Mouse (Mus musculus): ENCODE measurements around the gene Cd93. TPM values are rescaled to one million over a fixed set of nuclear protein-coding genes. Genes with fewer than 3 reads are reported as not detected.

The Cd93 gene
- polyA plus RNA-seq, 1 experiment from 2014 or later: 14.6 TPM

- DNase-seq (ENCODE audit: low spot score): no peak
- 69% methylated on average over 2 of the region's 2 CpGs for WGBS
- no peak for ATAC-seq (ENCODE audit: low read depth)
Measured at GRCm38 (mm10) chr2:148432346-148432745, 11.0 kb downstream of the Cd93 start.

GRCm38 (mm10) chr2:148430941-148431340 lies 12.4 kb downstream of the Cd93 start:
- H3K36me3 ChIP-seq (ENCODE audit: control insufficient read depth, insufficient read depth, low read length): no peaks in the 10 kb centered on the region
- no peak overlapping the region for H3K4me3 ChIP-seq (ENCODE audit: low read depth, low read length)
- no peak overlapping the region for H3K9ac ChIP-seq (ENCODE audit: low read depth, low read length)
- H3K27me3 ChIP-seq (replicated peaks; ENCODE audit: control insufficient read depth, insufficient read depth, low read length): no peaks in the 10 kb centered on the region
- no peak for DNase-seq (ENCODE audit: low spot score)
- no peak overlapping the region for H3K27ac ChIP-seq (replicated peaks; ENCODE audit: low read depth, low read length)
- 56% methylated on average over 4 of the region's 4 CpGs for WGBS
- H3K4me2 ChIP-seq (ENCODE audit: low read depth, low read length): no peak overlapping the region
- ATAC-seq (ENCODE audit: low read depth): no peak
- H3K4me1 ChIP-seq (ENCODE audit: control insufficient read depth, insufficient read depth, low read length): no peaks in the 10 kb centered on the region
- no peaks in the 10 kb centered on the region for H3K9me3 ChIP-seq (ENCODE audit: control insufficient read depth, low read length)

More at GRCm38 (mm10) chr2:148432346-148432745, 11.0 kb downstream of the Cd93 start:
- Histone ChIP-seq H3K4me2 (ENCODE audit: low read depth, low read length) (no peak overlapping the region), H3K27me3 (replicated peaks; ENCODE audit: control insufficient read depth, insufficient read depth, low read length) (no peaks in the 10 kb centered on the region), H3K36me3 (ENCODE audit: control insufficient read depth, insufficient read depth, low read length) (no peaks in the 10 kb centered on the region), H3K4me1 (ENCODE audit: control insufficient read depth, insufficient read depth, low read length) (no peaks in the 10 kb centered on the region), H3K27ac (replicated peaks; ENCODE audit: low read depth, low read length) (no peak overlapping the region), H3K9me3 (ENCODE audit: control insufficient read depth, low read length) (no peaks in the 10 kb centered on the region), H3K9ac (ENCODE audit: low read depth, low read length) (no peak overlapping the region), H3K4me3 (ENCODE audit: low read depth, low read length) (no peak overlapping the region)

DNA sequence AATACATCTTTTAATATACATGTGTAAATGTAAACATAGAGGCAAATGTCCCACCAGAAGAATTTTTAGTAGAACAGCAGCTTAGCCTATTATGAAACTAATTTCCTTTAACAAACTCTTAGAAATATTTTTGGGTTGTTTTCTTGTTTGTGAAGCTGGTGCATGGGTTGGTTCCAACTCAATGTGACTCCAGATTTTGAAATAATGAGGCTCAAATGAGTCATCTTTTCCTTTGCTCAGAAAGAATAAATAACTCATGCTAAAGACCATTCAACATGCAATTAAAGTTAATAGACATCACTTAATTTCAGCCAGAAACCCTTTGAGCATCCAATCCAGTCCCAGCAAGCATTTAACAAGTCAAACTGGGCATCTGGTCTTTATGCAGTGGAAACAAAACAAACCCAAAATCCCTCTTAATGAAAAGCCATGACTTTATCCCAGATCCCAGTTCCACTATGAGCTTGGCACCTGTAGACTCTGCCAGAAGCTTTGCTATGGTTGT lies 14.3 kb downstream of the Cd93 start:
- Histone ChIP-seq H3K4me1 (ENCODE audit: control insufficient read depth, insufficient read depth, low read length) (no peaks in the 10 kb centered on the region), H3K27me3 (replicated peaks; ENCODE audit: control insufficient read depth, insufficient read depth, low read length) (no peaks in the 10 kb centered on the region), H3K9ac (ENCODE audit: low read depth, low read length) (no peak overlapping the region), H3K4me2 (ENCODE audit: low read depth, low read length) (no peak overlapping the region), H3K4me3 (ENCODE audit: low read depth, low read length) (no peak overlapping the region), H3K36me3 (ENCODE audit: control insufficient read depth, insufficient read depth, low read length) (no peaks in the 10 kb centered on the region), H3K9me3 (ENCODE audit: control insufficient read depth, low read length) (no peaks in the 10 kb centered on the region), H3K27ac (replicated peaks; ENCODE audit: low read depth, low read length) (no peak overlapping the region)
- no peak for DNase-seq (ENCODE audit: low spot score)
- no peak for ATAC-seq (ENCODE audit: low read depth)

DNA sequence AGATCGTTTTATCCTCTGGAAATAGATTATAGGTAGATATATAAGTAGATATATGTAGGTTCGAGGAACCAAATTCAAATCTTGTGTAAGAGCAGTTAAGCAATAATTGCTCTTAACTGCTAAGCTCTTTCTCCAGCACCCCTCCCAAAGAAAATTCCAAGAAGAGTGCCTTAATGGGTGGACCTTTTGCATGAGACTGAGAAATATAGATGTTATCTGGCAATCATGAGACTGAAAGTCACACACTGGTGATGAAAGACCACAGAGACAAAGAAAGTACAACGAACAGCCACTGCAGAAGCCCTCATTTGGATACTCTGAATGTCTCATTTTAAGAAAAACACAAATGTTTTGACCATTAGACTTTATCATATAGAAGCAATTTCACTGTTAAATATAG lies 14.8 kb downstream of the Cd93 start:
- Histone ChIP-seq H3K9ac (ENCODE audit: low read depth, low read length) (no peak overlapping the region), H3K4me2 (ENCODE audit: low read depth, low read length) (no peak overlapping the region), H3K4me3 (ENCODE audit: low read depth, low read length) (no peak overlapping the region), H3K4me1 (ENCODE audit: control insufficient read depth, insufficient read depth, low read length) (no peaks in the 10 kb centered on the region), H3K27me3 (replicated peaks; ENCODE audit: control insufficient read depth, insufficient read depth, low read length) (no peaks in the 10 kb centered on the region), H3K27ac (replicated peaks; ENCODE audit: low read depth, low read length) (no peak overlapping the region), H3K9me3 (ENCODE audit: control insufficient read depth, low read length) (no peaks in the 10 kb centered on the region), H3K36me3 (ENCODE audit: control insufficient read depth, insufficient read depth, low read length) (no peaks in the 10 kb centered on the region)
- DNase-seq (ENCODE audit: low spot score) (no peak), ATAC-seq (ENCODE audit: low read depth) (no peak)
- WGBS: 78% methylated on average over 3 of the region's 3 CpGs

DNA sequence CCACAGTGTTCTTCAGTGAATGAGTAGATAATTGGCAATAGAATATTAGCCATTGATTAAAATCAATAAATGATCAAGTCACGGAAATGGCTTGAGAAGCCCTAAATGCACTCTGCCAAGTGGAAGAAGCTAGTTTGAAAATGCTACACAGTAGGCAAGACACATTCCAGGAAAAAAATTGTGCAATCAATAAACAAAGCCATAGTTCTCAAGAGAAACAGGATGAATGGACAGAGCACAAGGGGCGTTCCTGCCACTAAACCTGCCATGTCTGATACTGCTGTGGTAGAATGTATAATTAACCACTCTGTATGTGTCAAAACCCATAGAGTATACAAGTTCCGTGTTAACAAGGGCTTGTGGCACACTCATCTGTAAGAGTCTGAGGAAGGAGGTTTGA lies 15.8 kb downstream of the Cd93 start:
- H3K36me3 ChIP-seq (ENCODE audit: control insufficient read depth, insufficient read depth, low read length): no peaks in the 10 kb centered on the region
- H3K4me2 ChIP-seq (ENCODE audit: low read depth, low read length): no peak overlapping the region
- H3K9me3 ChIP-seq (ENCODE audit: control insufficient read depth, low read length): no peaks in the 10 kb centered on the region
- WGBS: 86% methylated on average over 3 of the region's 3 CpGs
- H3K27ac ChIP-seq (replicated peaks; ENCODE audit: low read depth, low read length): no peak overlapping the region
- H3K4me3 ChIP-seq (ENCODE audit: low read depth, low read length): no peak overlapping the region
- H3K9ac ChIP-seq (ENCODE audit: low read depth, low read length): no peak overlapping the region
- no peak for ATAC-seq (ENCODE audit: low read depth)
- no peak for DNase-seq (ENCODE audit: low spot score)
- H3K27me3 ChIP-seq (replicated peaks; ENCODE audit: control insufficient read depth, insufficient read depth, low read length): no peaks in the 10 kb centered on the region
- no peaks in the 10 kb centered on the region for H3K4me1 ChIP-seq (ENCODE audit: control insufficient read depth, insufficient read depth, low read length)

DNA sequence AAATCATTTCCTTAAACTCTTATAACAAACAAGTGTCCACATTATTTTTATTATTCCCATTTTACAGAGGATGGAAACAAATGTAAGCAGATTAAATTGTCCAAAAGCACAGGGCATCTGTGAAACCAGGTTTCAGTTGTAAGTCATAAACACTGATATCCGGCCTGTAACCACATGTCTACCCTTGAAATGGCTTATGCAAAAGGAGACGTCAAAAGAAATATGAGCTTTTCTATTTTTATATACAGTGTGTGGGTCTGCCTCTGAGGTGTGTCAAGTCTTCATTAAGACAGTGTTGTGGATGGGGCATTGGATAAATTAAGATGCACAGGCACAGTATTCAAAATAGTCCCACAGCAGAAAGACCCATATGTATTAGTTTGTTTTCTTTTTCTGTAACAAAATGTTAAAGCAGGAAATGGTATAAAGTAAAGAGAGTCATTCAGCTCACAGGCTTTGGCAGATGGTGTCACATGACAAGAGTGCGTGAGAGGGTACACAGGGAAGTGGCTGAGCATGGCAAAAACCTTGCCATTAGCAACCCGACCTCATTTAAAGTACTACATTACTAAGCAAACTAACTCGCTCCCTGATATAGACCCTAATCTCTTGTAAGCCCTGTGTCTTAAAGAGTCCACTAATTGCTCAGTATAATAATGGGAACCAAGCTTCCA lies 17.5 kb downstream of the Cd93 start:
- Histone ChIP-seq H3K27me3 (replicated peaks; ENCODE audit: control insufficient read depth, insufficient read depth, low read length) (no peaks in the 10 kb centered on the region), H3K9me3 (ENCODE audit: control insufficient read depth, low read length) (no peaks in the 10 kb centered on the region), H3K4me1 (ENCODE audit: control insufficient read depth, insufficient read depth, low read length) (no peaks in the 10 kb centered on the region), H3K4me3 (ENCODE audit: low read depth, low read length) (no peak overlapping the region), H3K27ac (replicated peaks; ENCODE audit: low read depth, low read length) (no peak overlapping the region), H3K9ac (ENCODE audit: low read depth, low read length) (no peak overlapping the region), H3K36me3 (ENCODE audit: control insufficient read depth, insufficient read depth, low read length) (no peaks in the 10 kb centered on the region), H3K4me2 (ENCODE audit: low read depth, low read length) (no peak overlapping the region)
- ATAC-seq (ENCODE audit: low read depth): no peak
- no peak for DNase-seq (ENCODE audit: low spot score)
- WGBS: 61% methylated on average over 5 of the region's 5 CpGs

DNA sequence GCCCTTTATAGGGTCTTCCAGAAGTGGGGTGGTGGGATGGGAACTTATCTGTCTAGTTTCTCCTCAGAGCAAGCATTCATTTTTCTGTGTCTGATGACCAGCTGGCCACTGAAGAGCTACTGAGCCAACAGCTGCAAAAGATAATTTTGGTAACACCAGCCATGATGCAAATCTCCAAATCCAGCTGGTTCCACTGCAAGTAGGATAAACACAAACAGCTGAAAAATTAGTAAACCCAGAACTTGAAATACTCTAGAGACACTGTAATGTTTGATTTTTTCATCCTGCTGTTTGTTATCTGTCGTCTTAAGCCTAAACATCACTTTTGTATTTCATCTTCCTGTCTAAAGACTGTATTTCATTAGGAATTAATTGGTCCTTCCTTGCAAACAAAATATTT lies 21.7 kb downstream of the Cd93 start:
- H3K27me3 ChIP-seq (replicated peaks; ENCODE audit: control insufficient read depth, insufficient read depth, low read length): no peaks in the 10 kb centered on the region
- no peak overlapping the region for H3K4me3 ChIP-seq (ENCODE audit: low read depth, low read length)
- ATAC-seq (ENCODE audit: low read depth) (no peak), DNase-seq (ENCODE audit: low spot score) (peak; percentile 66)
- no peak overlapping the region for H3K9ac ChIP-seq (ENCODE audit: low read depth, low read length)
- WGBS: 36% methylated on average over 1 of the region's 1 CpGs
- no peak overlapping the region for H3K27ac ChIP-seq (replicated peaks; ENCODE audit: low read depth, low read length)
- no peaks in the 10 kb centered on the region for H3K9me3 ChIP-seq (ENCODE audit: control insufficient read depth, low read length)
- H3K36me3 ChIP-seq (ENCODE audit: control insufficient read depth, insufficient read depth, low read length): no peaks in the 10 kb centered on the region
- no peaks in the 10 kb centered on the region for H3K4me1 ChIP-seq (ENCODE audit: control insufficient read depth, insufficient read depth, low read length)
- H3K4me2 ChIP-seq (ENCODE audit: low read depth, low read length): no peak overlapping the region

DNA sequence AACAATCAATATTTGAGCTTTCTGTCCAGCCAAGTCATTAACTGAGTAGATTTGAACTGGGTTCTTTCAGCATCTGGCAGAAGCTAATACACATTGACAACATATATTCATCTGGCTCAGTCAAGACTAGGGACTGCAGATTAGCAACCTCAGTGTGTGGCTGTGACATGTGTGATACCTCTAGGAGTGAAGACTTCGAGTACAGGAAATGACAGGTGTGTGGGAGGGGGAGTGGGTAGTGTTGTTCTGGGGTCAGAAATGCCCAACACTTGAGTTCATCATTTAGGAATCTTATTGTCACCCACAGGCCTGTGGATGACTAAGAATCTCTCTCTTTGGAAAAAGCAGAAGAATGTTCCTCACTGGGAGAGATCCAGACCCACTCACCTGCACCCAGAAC lies 22.3 kb downstream of the Cd93 start:
- no peak for ATAC-seq (ENCODE audit: low read depth)
- Histone ChIP-seq H3K4me1 (ENCODE audit: control insufficient read depth, insufficient read depth, low read length) (no peaks in the 10 kb centered on the region), H3K9ac (ENCODE audit: low read depth, low read length) (no peak overlapping the region), H3K4me2 (ENCODE audit: low read depth, low read length) (no peak overlapping the region), H3K9me3 (ENCODE audit: control insufficient read depth, low read length) (no peaks in the 10 kb centered on the region), H3K27ac (replicated peaks; ENCODE audit: low read depth, low read length) (no peak overlapping the region), H3K4me3 (ENCODE audit: low read depth, low read length) (no peak overlapping the region), H3K36me3 (ENCODE audit: control insufficient read depth, insufficient read depth, low read length) (no peaks in the 10 kb centered on the region), H3K27me3 (replicated peaks; ENCODE audit: control insufficient read depth, insufficient read depth, low read length) (no peaks in the 10 kb centered on the region)
- WGBS: 35% methylated on average over 1 of the region's 1 CpGs
- DNase-seq (ENCODE audit: low spot score): no peak

DNA sequence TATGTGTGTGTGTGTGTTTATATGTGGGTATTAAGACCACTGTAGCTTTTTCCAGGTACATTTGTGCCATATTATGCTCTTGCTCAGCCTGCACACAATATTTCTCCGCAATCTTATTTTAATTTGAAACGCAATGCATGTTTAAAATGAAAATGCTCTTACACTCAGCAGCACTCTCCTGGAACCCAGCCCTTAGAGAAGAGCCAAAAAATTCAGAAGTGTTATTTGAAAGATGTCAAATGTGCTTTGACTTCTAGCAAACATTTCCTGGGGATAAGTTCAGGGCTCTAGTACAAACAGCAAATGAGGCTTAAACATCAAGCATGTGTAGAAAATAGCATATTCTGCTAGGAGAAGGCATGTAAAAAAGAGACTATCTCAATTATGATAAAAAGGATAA lies 23.6 kb downstream of the Cd93 start:
- WGBS: 71% methylated on average over 2 of the region's 2 CpGs
- ATAC-seq (ENCODE audit: low read depth) (no peak), DNase-seq (ENCODE audit: low spot score) (no peak)
- Histone ChIP-seq H3K27me3 (replicated peaks; ENCODE audit: control insufficient read depth, insufficient read depth, low read length) (no peaks in the 10 kb centered on the region), H3K9me3 (ENCODE audit: control insufficient read depth, low read length) (no peaks in the 10 kb centered on the region), H3K4me2 (ENCODE audit: low read depth, low read length) (no peak overlapping the region), H3K9ac (ENCODE audit: low read depth, low read length) (no peak overlapping the region), H3K36me3 (ENCODE audit: control insufficient read depth, insufficient read depth, low read length) (no peaks in the 10 kb centered on the region), H3K4me1 (ENCODE audit: control insufficient read depth, insufficient read depth, low read length) (no peaks in the 10 kb centered on the region), H3K4me3 (ENCODE audit: low read depth, low read length) (no peak overlapping the region), H3K27ac (replicated peaks; ENCODE audit: low read depth, low read length) (no peak overlapping the region)
